Comparison of ENCODE assay signal across 19 mouse cellular contexts in the genomic region with DNA sequence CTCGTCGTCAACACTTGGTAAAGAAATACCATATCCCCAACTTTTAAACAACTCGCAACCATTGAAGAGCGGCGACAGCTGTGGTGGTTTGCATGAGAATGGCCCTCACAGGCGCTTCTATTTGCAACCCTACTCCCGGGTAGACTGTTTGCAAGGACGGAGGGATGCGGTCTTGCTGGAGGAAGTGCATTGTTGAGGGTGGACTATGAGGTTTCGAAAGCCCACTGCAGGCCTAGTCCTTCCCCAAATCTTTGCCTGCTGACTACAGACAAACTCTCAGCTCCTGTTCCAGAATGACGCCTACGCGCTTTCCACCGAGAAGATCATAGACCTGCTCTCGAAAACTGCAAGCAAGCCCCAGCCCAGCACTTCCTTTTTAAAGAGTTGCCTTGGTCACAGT. TPM values are rescaled to one million over a fixed set of nuclear protein-coding genes. Genes with fewer than 3 reads are reported as not detected.
DNase-seq lines count a peak whose midpoint lies in the region; ATAC-seq lines count a peak whose summit lies in the region.
"Had no signal": no experiment of that assay in that cellular context is flagged by ENCODE, and none has a peak within 500 bp of the region (broad histone marks: within the 10 kb centered on the region; RNA-seq: fewer than 3 reads in every experiment).

No protein-coding gene starts in this region.

- H3K9me3 ChIP-seq in hindbrain, embryonic 11.5 days (ENCODE audit: control insufficient read depth, low read length): no peaks in the 10 kb centered on the region
- H3K9me3 ChIP-seq in hindbrain, embryonic 12.5 days (replicated peaks): no peaks in the 10 kb centered on the region
- H3K9me3 ChIP-seq: forebrain, embryonic 10.5 days; heart, embryonic 13.5 days; hindbrain, embryonic 10.5 days; lung, embryonic 15.5 days had no signal

- no peak overlapping the region for H3K9ac ChIP-seq in hindbrain, embryonic 11.5 days (ENCODE audit: low read depth, low read length)
- H3K9ac ChIP-seq in hindbrain, embryonic 12.5 days: no peak overlapping the region
- H3K9ac ChIP-seq: heart, embryonic 13.5 days; lung, embryonic 15.5 days had no signal

- H3K27ac ChIP-seq in hindbrain, embryonic 11.5 days (ENCODE audit: low read depth, low read length): no peak overlapping the region
- no peak overlapping the region for H3K27ac ChIP-seq in hindbrain, embryonic 12.5 days
- H3K27ac ChIP-seq: forebrain, embryonic 10.5 days; heart, embryonic 13.5 days; hindbrain, embryonic 10.5 days; kidney, postnatal 0 days; layer of hippocampus, adult 2 months; lung, embryonic 15.5 days had no signal

- no peak overlapping the region for H3K4me3 ChIP-seq in hindbrain, embryonic 11.5 days (ENCODE audit: low read depth, low read length)
- no peak overlapping the region for H3K4me3 ChIP-seq in hindbrain, embryonic 12.5 days
- H3K4me3 ChIP-seq: forebrain, embryonic 10.5 days; heart, embryonic 13.5 days; hindbrain, embryonic 10.5 days; layer of hippocampus, adult 2 months; lung, embryonic 15.5 days; myocyte had no signal

- H3K4me1 ChIP-seq in hindbrain, embryonic 11.5 days (replicated peaks; ENCODE audit: control insufficient read depth, insufficient read depth, low read length): no peaks in the 10 kb centered on the region
- H3K4me1 ChIP-seq in hindbrain, embryonic 12.5 days: no peaks in the 10 kb centered on the region
- H3K4me1 ChIP-seq: heart, embryonic 13.5 days; hindbrain, embryonic 10.5 days; lung, embryonic 15.5 days had no signal

- no peak overlapping the region for H3K4me2 ChIP-seq in hindbrain, embryonic 11.5 days (replicated peaks; ENCODE audit: low read depth, low read length)
- no peak overlapping the region for H3K4me2 ChIP-seq in hindbrain, embryonic 12.5 days (replicated peaks)
- H3K4me2 ChIP-seq: heart, embryonic 13.5 days; lung, embryonic 15.5 days; midbrain, embryonic 11.5 days had no signal

- ATAC-seq in hindbrain, embryonic 11.5 days (ENCODE audit: low FRiP score): no peak
- ATAC-seq in hindbrain, embryonic 12.5 days (ENCODE audit: low FRiP score): no peak
- ATAC-seq in inflammation-experienced regulatory T-cells, adult 6 months: peak; percentile 22
- ATAC-seq: intestine, embryonic 16.5 days had no signal

- WGBS in hindbrain, embryonic 11.5 days: 42% methylated on average over 15 of the region's 15 CpGs
- 42% methylated on average over 15 of the region's 15 CpGs for WGBS in hindbrain, embryonic 12.5 days

- H3K36me3 ChIP-seq in hindbrain, embryonic 11.5 days (ENCODE audit: control insufficient read depth, insufficient read depth, low read length): no peaks in the 10 kb centered on the region
- no peaks in the 10 kb centered on the region for H3K36me3 ChIP-seq in hindbrain, embryonic 12.5 days
- H3K36me3 ChIP-seq: forebrain, embryonic 10.5 days; heart, embryonic 13.5 days; hindbrain, embryonic 10.5 days; lung, embryonic 15.5 days had no signal

- DNase-seq in hindbrain, embryonic 11.5 days (ENCODE audit: low spot score): peak; percentile 2
- DNase-seq in 416B (ENCODE audit: low read depth): peak; percentile 56
- DNase-seq in CD4-positive, CD25-positive, alpha-beta regulatory T cell, adult 2 months (ENCODE audit: low read depth, low spot score): peak; percentile 27
- no peak for DNase-seq in cerebellum, adult 8-10 months
- DNase-seq in neural tube, embryonic 10.5 days (ENCODE audit: extremely low spot score, low spot score): no peak
- DNase-seq: cerebellum, adult 11 months had no signal

- H3K27me3 ChIP-seq in hindbrain, embryonic 11.5 days (ENCODE audit: control insufficient read depth, insufficient read depth, low read length): no peaks in the 10 kb centered on the region
- H3K27me3 ChIP-seq in hindbrain, embryonic 12.5 days: no peaks in the 10 kb centered on the region
- H3K27me3 ChIP-seq: heart, embryonic 13.5 days; lung, embryonic 15.5 days had no signal

RNA-seq across cellular contexts. Expression of a gene that starts 7.4 kb away (rescaled TPM):
- not detected in 2 replicates for polyA plus RNA-seq in hindbrain, embryonic 11.5 days (2014; fragmentation: Nextera tagmentation; extraction: Ambion mirVana)
- polyA plus RNA-seq in hindbrain, embryonic 12.5 days (2016; fragmentation: Nextera tagmentation; extraction: Ambion mirVana): not detected in 2 replicates
- polyA plus RNA-seq in inflammation-experienced regulatory T-cells, adult 6 months (2017; shearing (Covaris generic)): under 1 TPM in 1 of 3 experiments, not detected in 2; 0.15 TPM
- polyA plus RNA-seq: embryonic facial prominence, embryonic 14.5 days; forebrain, embryonic 10.5 days; heart, embryonic 13.5 days; hindbrain, embryonic 10.5 days; intestine, embryonic 16.5 days; kidney, postnatal 0 days; limb, embryonic 14.5 days; midbrain, embryonic 11.5 days; myocyte had no signal

RNA-seq across cellular contexts. Expression of a gene that starts 17.7 kb away (rescaled TPM):
- 22.9 and 25.8 TPM in 2 replicates for polyA plus RNA-seq in hindbrain, embryonic 11.5 days (2014; fragmentation: Nextera tagmentation; extraction: Ambion mirVana)
- polyA plus RNA-seq in hindbrain, embryonic 12.5 days (2016; fragmentation: Nextera tagmentation; extraction: Ambion mirVana): 21.1 and 21.3 TPM in 2 replicates
- 10 to 100 TPM; 20.3 to 29.4 (median 21.5) TPM for polyA plus RNA-seq in inflammation-experienced regulatory T-cells, adult 6 months (2017; shearing (Covaris generic))

Comparison
In these comparisons a context has a peak if more than half of its experiments do, and no peak if none do; other contexts are left out.
1. DNase-seq: peak in hindbrain, embryonic 11.5 days (single experiment), 416B (single experiment) and CD4-positive, CD25-positive, alpha-beta regulatory T cell, adult 2 months (single experiment); none in cerebellum, adult 8-10 months (single experiment) and neural tube, embryonic 10.5 days (single experiment).